Mouse (Mus musculus): ENCODE data around the gene Usb1.
"Not testable (repeated sequence)": the region's sequence is repeated elsewhere in the genome, so short reads cannot be mapped to it uniquely, and the experiment has no call there.

- TF ChIP-seq CTCF, EP300 (IDR thresholded peaks at IDR 0.05; ENCODE audit: low read depth): not testable (repeated sequence)
Measured at GRCm38 (mm10) chr8:95378928-95379327, 46.8 kb downstream of the Usb1 start.

All from liver, postnatal 0 days (tissue).